Mouse (Mus musculus) lung, adult 2 months (tissue): ENCODE results near the gene Pip5kl1.

ENCODE experiments used
- CTCF ChIP-seq: fragments of 200-500 bp; IDR thresholded peaks from 2 replicates; pipeline ENCODE4 v1.5.1; 2011; ENCODE audit warnings: mild to moderate bottlenecking, low read length, control low read depth; ENCODE audit not compliant: insufficient read depth
- POLR2A ChIP-seq: fragments of 200-500 bp; IDR thresholded peaks from 2 replicates; pipeline ENCODE4 v1.6.1; 2011; ENCODE audit warnings: low read depth, mild to moderate bottlenecking, control low read depth, low read length, borderline replicate concordance; ENCODE audit errors: extremely low read depth

DNA sequence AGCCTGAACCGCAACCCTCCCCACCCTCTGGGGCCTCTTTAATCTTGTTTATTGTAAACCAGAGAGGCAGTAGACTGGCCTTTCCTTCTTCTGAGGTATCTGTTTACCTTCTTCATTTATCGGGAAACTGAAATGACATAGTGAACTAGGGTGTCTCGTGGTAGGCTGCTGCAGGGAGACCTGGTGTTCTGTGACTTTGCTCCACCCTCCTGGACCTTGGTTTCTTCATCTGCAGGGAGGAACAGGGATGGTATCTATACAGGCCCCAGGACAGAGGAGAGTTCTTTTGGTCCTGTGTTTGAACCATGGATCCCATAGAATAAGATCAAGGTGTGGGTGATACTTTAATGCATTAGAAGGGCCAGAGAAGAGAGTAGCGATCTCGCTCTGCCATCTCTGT lies 23.4 kb upstream of the Pip5kl1 start:
- no peak for TF ChIP-seq CTCF
- TF ChIP-seq POLR2A: no peak
